Mouse (Mus musculus) neural tube, embryonic 15.5 days (tissue): ENCODE measurements around the gene Ankrd33b. TPM values are rescaled to one million over a fixed set of nuclear protein-coding genes. Genes with fewer than 3 reads are reported as not detected.

Experiments
- ATAC-seq: fragments of 200-750 bp; cut with Nextera tagmentation; 2 replicates; pipeline ENCODE4 v1.8.0; 2017; ENCODE audit warnings: mild to moderate bottlenecking, moderate TSS enrichment, moderate library complexity; ENCODE audit not compliant: low FRiP score
- H3K27ac ChIP-seq: fragments of 300-500 bp; sonication (generic); replicated peaks from 2 replicates; pipeline ENCODE4 v1.5.1; 2015; ENCODE audit warnings: mild to moderate bottlenecking, inconsistent platforms
- H3K27me3 ChIP-seq: fragments of 300-500 bp; sonication (generic); replicated peaks from 2 replicates; pipeline ENCODE4 v1.6.1; 2015; ENCODE audit warnings: inconsistent platforms
- H3K36me3 ChIP-seq: fragments of 300-500 bp; sonication (generic); 2 replicates; pipeline ENCODE4 v1.6.1; 2015; ENCODE audit warnings: inconsistent platforms
- H3K4me1 ChIP-seq: fragments of 300-500 bp; sonication (generic); 2 replicates; pipeline ENCODE4 v1.6.1; 2015; ENCODE audit warnings: inconsistent platforms
- H3K4me2 ChIP-seq: fragments of 300-500 bp; sonication (generic); 2 replicates; pipeline ENCODE4 v1.6.1; 2015; ENCODE audit warnings: inconsistent platforms, mild to moderate bottlenecking, moderate library complexity
- H3K4me3 ChIP-seq: fragments of 300-500 bp; sonication (generic); replicated peaks from 2 replicates; pipeline ENCODE4 v1.5.1; 2015; ENCODE audit warnings: mild to moderate bottlenecking, inconsistent platforms
- H3K9ac ChIP-seq: fragments of 300-500 bp; sonication (generic); replicated peaks from 2 replicates; pipeline ENCODE4 v1.6.1; 2015; ENCODE audit warnings: mild to moderate bottlenecking, inconsistent platforms
- H3K9me3 ChIP-seq: fragments of 300-500 bp; sonication (generic); replicated peaks from 2 replicates; pipeline ENCODE4 v1.6.1; 2016; ENCODE audit warnings: inconsistent platforms
- WGBS: fragments of 180-500 bp; shearing (Covaris S2); methylation state at CpG from one replicate; pipeline ENCODE4 v1.1.7; 2015; ENCODE audit warnings: mixed read lengths; 5-methylcytosine and 5-hydroxymethylcytosine counted together
- polyA plus RNA-seq: library from polyadenylated mRNA; unstranded; fragments of >200 nt; fragmentation: Nextera tagmentation; extraction: Ambion mirVana; gene quantifications from 2 replicates; pipeline ENCODE4 v1.2.1, GENCODE M21; 2015

Gene Ankrd33b
- polyA plus RNA-seq, 1 experiment from 2014 or later = 0.70 TPM

DNA sequence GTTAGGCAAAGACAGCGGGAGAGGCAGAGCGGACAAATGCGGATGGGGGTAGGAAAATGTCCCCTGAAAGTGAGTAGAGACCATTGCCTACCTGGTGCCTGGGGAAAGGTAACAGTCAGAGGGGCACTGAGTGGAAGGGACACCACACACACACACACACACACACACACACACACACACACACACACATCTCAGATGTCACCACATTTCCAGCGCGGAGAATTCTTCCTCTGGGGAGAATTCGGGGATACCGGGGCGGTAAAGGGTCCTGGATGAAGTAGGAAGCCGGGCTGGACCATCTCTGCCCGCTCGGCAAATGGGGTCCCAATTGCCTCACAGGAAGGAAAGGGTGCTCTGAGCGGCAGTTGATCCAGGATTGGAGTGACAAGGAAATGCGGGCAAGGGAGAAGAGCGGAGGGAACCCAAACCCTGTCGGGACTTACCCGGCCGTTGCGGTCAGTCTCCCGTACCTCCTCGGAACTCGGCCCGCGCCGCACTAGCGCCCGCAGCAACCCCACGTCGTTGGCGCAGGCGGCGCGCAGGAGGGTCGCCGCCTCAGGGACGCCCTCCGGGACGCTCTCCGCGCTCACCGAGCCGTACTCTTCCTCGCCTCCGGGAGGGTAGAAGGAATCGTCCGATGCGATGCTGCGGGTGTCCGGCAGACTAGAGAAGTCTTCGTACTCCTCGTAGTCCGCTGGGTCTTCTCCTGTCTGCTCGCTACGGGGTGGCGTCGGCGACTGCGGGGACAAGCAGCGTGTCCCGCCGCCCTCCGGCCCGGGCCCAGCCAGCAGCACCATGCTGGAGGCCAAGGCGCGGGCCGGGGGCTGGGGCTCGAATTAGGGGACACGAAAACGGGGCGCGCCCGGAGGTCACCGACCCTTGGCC is 688 bp downstream of the Ankrd33b start:
- Histone ChIP-seq H3K4me2 (peak overlapping the region; percentile 100), H3K9ac (peak overlapping the region; percentile 47), H3K4me1 (peaks cover 38% of the 10 kb centered on the region), H3K9me3 (no peaks in the 10 kb centered on the region), H3K4me3 (peak overlapping the region; percentile 57), H3K27ac (no peak overlapping the region), H3K36me3 (no peaks in the 10 kb centered on the region), H3K27me3 (peaks cover 68% of the 10 kb centered on the region)
- WGBS = under 1% methylated on average over 69 of the region's 72 CpGs
- ATAC-seq = peak; percentile 8; the same call in 1 of the 2 replicates

DNA sequence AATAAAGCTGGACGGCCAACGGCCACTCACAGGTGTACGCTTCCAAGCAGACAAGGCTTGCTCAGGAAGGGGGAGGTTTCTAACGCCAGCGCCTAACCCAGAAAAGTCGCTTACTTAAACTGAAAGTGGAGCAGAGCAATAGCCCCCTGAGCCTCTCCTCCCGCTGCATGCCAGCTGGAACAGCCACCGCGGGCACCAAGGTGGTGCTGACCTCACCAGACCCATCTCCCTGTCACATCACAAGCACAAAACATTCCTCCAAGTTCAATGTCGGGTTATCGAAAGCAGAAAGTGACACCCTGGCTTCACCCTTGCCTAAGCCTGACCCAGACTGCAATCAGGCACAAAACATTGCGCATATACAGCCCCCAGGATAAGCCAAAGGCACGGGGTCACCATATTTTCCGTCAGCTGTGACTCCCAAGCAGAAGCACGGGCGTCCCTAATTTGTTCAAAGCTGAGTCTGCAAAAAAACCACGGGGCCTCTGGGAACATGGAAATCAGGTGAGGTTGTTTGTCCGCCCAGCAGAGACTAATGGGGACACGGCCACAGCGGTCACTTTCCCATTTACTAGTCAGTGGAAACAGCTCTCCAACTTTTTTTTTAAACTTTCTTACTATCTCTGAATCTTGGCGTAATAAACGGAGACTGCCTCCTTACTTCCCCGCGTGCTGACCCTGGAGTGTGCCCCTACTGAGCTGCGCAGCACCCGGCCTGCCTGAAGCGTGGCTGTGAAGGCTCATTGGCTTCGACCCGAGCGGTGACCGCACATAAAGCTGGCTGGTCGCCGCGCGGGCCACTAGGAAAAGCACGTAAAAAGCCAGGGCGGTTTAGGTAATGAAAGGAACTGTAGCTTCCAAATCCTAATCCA is 1.6 kb downstream of the Ankrd33b start:
- Histone ChIP-seq H3K27me3 (peaks cover 66% of the 10 kb centered on the region), H3K4me1 (peaks cover 38% of the 10 kb centered on the region)
- ATAC-seq = no peak

GRCm38 (mm10) chr15:31365041-31365719 is 2.3 kb downstream of the Ankrd33b start:
- Histone ChIP-seq H3K9ac (no peak overlapping the region), H3K4me2 (peak overlapping the region; percentile 100), H3K9me3 (no peaks in the 10 kb centered on the region), H3K27me3 (peaks cover 59% of the 10 kb centered on the region), H3K4me1 (peaks cover 38% of the 10 kb centered on the region), H3K27ac (no peak overlapping the region), H3K4me3 (peak overlapping the region; percentile 57), H3K36me3 (no peaks in the 10 kb centered on the region)
- no peak for ATAC-seq
- WGBS = 26% methylated on average over 11 of the region's 11 CpGs

More for the DNA sequence above, 1.6 kb downstream of the Ankrd33b start:
- Histone ChIP-seq H3K9me3 (no peaks in the 10 kb centered on the region), H3K36me3 (no peaks in the 10 kb centered on the region), H3K4me2 (peak overlapping the region; percentile 100), H3K9ac (no peak overlapping the region), H3K4me3 (peak overlapping the region; percentile 57), H3K27ac (no peak overlapping the region)
- 2% methylated on average over 37 of the region's 37 CpGs for WGBS

DNA sequence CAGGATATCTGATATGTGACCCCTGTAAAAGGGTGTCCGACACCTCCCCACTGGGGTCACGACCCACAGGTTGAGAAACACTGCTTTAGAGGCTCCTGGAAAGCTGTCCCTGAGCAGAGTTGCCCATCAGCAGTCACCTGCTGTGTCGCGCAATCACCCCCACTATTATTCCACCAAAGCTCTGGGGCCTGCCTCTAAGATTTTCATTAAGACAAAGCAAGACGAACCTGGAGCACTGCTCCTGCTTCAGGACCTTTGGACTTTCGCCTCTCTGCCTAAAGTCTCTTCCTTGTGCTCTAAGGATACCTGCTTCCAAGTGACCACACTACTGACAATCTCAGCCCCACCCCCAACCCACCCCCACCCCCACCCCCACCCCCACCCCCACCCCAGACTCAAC is 3.1 kb downstream of the Ankrd33b start:
- Histone ChIP-seq H3K4me1 (peaks cover 37% of the 10 kb centered on the region), H3K27ac (no peak overlapping the region), H3K27me3 (peaks cover 54% of the 10 kb centered on the region), H3K9ac (no peak overlapping the region), H3K4me3 (no peak overlapping the region), H3K9me3 (no peaks in the 10 kb centered on the region), H3K4me2 (no peak overlapping the region), H3K36me3 (no peaks in the 10 kb centered on the region)
- ATAC-seq = no peak
- 61% methylated on average over 6 of the region's 6 CpGs for whole genome bisulfite sequencing

GRCm38 (mm10) chr15:31363981-31364361 is 3.6 kb downstream of the Ankrd33b start:
- no peak for ATAC-seq
- Histone ChIP-seq H3K27ac (no peak overlapping the region), H3K4me2 (no peak overlapping the region), H3K27me3 (peaks cover 50% of the 10 kb centered on the region), H3K36me3 (no peaks in the 10 kb centered on the region), H3K9me3 (no peaks in the 10 kb centered on the region), H3K9ac (no peak overlapping the region), H3K4me1 (peaks cover 32% of the 10 kb centered on the region), H3K4me3 (no peak overlapping the region)
- 66% methylated on average over 8 of the region's 8 CpGs for WGBS

GRCm38 (mm10) chr15:31363241-31363980 is 4.1 kb downstream of the Ankrd33b start:
- WGBS = 90% methylated on average over 13 of the region's 13 CpGs
- Histone ChIP-seq H3K4me2 (no peak overlapping the region), H3K4me1 (peaks cover 29% of the 10 kb centered on the region)

DNA sequence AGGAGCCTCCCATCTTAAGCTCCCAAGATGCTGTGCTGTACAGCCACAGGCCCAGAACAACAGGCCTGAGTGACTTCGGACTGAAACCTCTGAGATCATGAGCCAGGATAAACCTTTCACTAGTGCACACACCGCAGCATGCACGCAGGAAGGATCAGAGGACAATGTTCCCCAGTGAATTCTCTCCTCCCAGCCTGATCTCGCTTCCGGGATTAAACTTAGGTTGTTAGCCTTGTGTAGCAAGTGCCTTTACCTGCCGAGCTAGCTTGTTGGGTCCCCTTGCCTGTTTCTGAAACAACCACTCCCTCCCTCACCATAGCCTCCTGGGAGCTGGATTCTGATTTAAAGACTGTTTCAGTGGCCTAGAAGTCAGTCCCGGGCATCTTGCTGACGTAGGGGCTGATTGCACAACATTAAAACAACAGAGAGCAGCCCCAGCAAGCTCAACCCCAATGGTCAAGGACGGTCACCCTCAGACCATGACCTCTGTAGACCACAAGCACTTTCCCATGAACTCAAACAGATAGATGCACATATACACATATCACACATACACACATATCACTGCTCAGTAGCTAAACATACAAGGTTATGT is 6.2 kb downstream of the Ankrd33b start:
- no peak overlapping the region for H3K4me3 ChIP-seq
- H3K4me2 ChIP-seq = no peak overlapping the region
- H3K4me1 ChIP-seq = peaks cover 9% of the 10 kb centered on the region
- H3K9ac ChIP-seq = no peak overlapping the region
- 92% methylated on average over 9 of the region's 9 CpGs for WGBS
- ATAC-seq = no peak
- H3K36me3 ChIP-seq = no peaks in the 10 kb centered on the region
- H3K27ac ChIP-seq = no peak overlapping the region
- H3K27me3 ChIP-seq = peaks cover 24% of the 10 kb centered on the region
- no peaks in the 10 kb centered on the region for H3K9me3 ChIP-seq

More at GRCm38 (mm10) chr15:31363241-31363980, 4.1 kb downstream of the Ankrd33b start:
- H3K27ac ChIP-seq = no peak overlapping the region
- peaks cover 44% of the 10 kb centered on the region for H3K27me3 ChIP-seq
- H3K4me3 ChIP-seq = no peak overlapping the region
- H3K9me3 ChIP-seq = no peaks in the 10 kb centered on the region
- no peaks in the 10 kb centered on the region for H3K36me3 ChIP-seq
- no peak for ATAC-seq
- H3K9ac ChIP-seq = no peak overlapping the region

DNA sequence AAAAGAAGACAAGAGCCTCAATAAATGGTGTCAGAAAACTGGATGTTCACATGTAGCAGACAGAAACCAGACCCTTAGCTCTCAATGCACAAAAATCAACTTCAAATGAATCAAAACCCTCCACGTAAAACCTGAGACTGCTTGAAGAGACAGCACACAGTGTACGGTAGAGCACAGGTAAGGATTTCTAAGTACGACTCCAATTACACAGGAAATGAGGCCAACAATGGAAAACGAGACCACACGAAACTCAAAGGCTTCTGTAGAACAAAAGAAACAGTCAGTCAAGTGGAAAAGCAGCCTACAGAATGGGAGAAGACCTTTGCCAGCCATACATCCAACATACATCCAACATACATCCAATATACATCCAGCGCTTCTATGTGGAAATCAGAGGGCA is 6.9 kb downstream of the Ankrd33b start:
- 75% methylated on average over 6 of the region's 6 CpGs for WGBS

GRCm38 (mm10) chr15:31359805-31360204 is 7.7 kb downstream of the Ankrd33b start:
- Histone ChIP-seq H3K9me3 (no peaks in the 10 kb centered on the region), H3K27me3 (peaks cover 12% of the 10 kb centered on the region), H3K27ac (no peak overlapping the region), H3K4me3 (no peak overlapping the region), H3K4me2 (no peak overlapping the region), H3K36me3 (no peaks in the 10 kb centered on the region), H3K4me1 (no peaks in the 10 kb centered on the region), H3K9ac (no peak overlapping the region)
- 95% methylated on average over 6 of the region's 6 CpGs for WGBS
- ATAC-seq = no peak

More for the DNA sequence above, 6.9 kb downstream of the Ankrd33b start:
- no peaks in the 10 kb centered on the region for H3K36me3 ChIP-seq
- no peak overlapping the region for H3K4me3 ChIP-seq
- H3K4me1 ChIP-seq = peaks cover 1% of the 10 kb centered on the region; the same call in 1 of the 2 replicates
- no peak overlapping the region for H3K4me2 ChIP-seq
- H3K9ac ChIP-seq = no peak overlapping the region
- no peak for ATAC-seq
- H3K9me3 ChIP-seq = no peaks in the 10 kb centered on the region
- no peak overlapping the region for H3K27ac ChIP-seq
- peaks cover 20% of the 10 kb centered on the region for H3K27me3 ChIP-seq

DNA sequence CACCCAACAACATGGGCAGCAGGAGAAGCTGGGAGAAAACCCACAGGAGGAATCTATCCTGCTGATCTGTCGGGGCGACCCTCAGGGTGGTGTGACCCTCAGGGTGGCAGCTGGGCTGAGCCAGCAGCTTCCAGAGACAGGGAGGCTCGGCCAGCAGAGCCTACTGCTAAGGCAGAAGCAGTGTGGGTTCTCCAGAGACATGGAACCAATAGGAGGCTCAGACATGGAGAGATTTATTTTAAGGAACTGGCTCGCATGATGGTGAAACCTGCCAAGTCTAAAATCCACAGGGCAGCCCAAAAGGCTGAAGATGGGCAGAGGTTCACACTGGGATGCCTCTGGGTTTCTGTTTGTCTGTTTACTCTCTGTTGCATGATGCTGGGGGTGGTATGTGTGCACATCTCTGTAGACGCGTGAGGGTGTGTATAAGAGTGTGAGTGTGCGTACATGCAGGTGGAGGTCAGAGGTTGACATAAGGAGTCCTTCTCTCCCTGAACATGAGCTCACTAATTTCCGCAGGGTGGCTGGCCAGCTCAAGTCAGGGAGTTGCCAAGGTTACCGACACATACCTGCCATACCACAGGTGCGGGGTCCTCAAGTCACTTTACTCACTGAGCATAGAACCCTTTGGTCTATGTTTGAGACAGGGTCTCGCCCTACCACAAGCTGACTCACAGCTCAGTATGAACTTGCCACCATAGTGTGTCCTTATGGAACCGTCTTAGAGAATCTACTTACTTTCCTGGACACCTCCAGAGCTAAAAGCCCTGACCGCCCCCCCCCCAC is 14.8 kb downstream of the Ankrd33b start:
- Histone ChIP-seq H3K4me3 (no peak overlapping the region), H3K36me3 (no peaks in the 10 kb centered on the region), H3K27me3 (no peaks in the 10 kb centered on the region), H3K4me2 (no peak overlapping the region), H3K9ac (no peak overlapping the region), H3K9me3 (no peaks in the 10 kb centered on the region), H3K27ac (no peak overlapping the region), H3K4me1 (no peaks in the 10 kb centered on the region)
- peak; percentile 3; the same call in 1 of the 2 replicates for ATAC-seq
- WGBS = 87% methylated on average over 13 of the region's 13 CpGs
